Mouse (Mus musculus) neural tube, embryonic 11.5 days (tissue): ENCODE measurements around the gene Slc39a8. TPM values are rescaled to one million over a fixed set of nuclear protein-coding genes. Genes with fewer than 3 reads are reported as not detected.

Source experiments
- ATAC-seq: fragments of 200-750 bp; cut with Nextera tagmentation; 2 replicates; pipeline ENCODE4 v1.8.0; 2017; ENCODE audit warnings: moderate number of reproducible peaks, mild to moderate bottlenecking, moderate TSS enrichment, moderate library complexity; ENCODE audit not compliant: insufficient read depth, low FRiP score, low TSS enrichment
- DNase-seq: peaks from one replicate; pipeline ENCODE4 v3.0.0-alpha.2; 2015; ENCODE audit warnings: low spot score
- H3K27ac ChIP-seq: fragments of 300-500 bp; sonication (generic); 2 replicates; pipeline ENCODE4 v1.5.1; 2014; ENCODE audit warnings: low read depth, mild to moderate bottlenecking, low read length
- H3K27me3 ChIP-seq: fragments of 300-500 bp; sonication (generic); 2 replicates; pipeline ENCODE4 v1.6.1; 2014; ENCODE audit warnings: mild to moderate bottlenecking, low read length, mixed read lengths; ENCODE audit not compliant: control insufficient read depth, insufficient read depth
- H3K36me3 ChIP-seq: fragments of 300-500 bp; sonication (generic); 2 replicates; pipeline ENCODE4 v1.6.1; 2014; ENCODE audit warnings: mild to moderate bottlenecking, low read length, moderate library complexity, mixed read lengths; ENCODE audit not compliant: control insufficient read depth, insufficient read depth
- H3K4me1 ChIP-seq: fragments of 300-500 bp; sonication (generic); 2 replicates; pipeline ENCODE4 v1.6.1; 2014; ENCODE audit warnings: low read length, mixed read lengths; ENCODE audit not compliant: control insufficient read depth, insufficient read depth
- H3K4me2 ChIP-seq: fragments of 300-500 bp; sonication (generic); 2 replicates; pipeline ENCODE4 v1.6.1; 2014; ENCODE audit warnings: low read depth, mild to moderate bottlenecking, moderate library complexity
- H3K4me3 ChIP-seq: fragments of 300-500 bp; sonication (generic); 2 replicates; pipeline ENCODE4 v1.5.1; 2014; ENCODE audit warnings: low read depth, low read length
- H3K9ac ChIP-seq: fragments of 300-500 bp; sonication (generic); 2 replicates; pipeline ENCODE4 v1.6.1; 2014; ENCODE audit warnings: mild to moderate bottlenecking, low read length
- H3K9me3 ChIP-seq: fragments of 300-500 bp; sonication (generic); 2 replicates; pipeline ENCODE4 v1.6.1; 2016; ENCODE audit warnings: low read length; ENCODE audit not compliant: control insufficient read depth
- WGBS: fragments of 180-500 bp; shearing (Covaris S2); extraction: QIAGEN DNeasy Blood & Tissue Kit; methylation state at CpG from one replicate; pipeline ENCODE4 v1.1.7; 2014; 5-methylcytosine and 5-hydroxymethylcytosine counted together
- polyA plus RNA-seq: library from polyadenylated mRNA; unstranded; fragments of >200 nt; fragmentation: Nextera tagmentation; extraction: Ambion mirVana; gene quantifications from 2 replicates; pipeline ENCODE4 v1.2.1, GENCODE M21; 2014

Gene Slc39a8
- polyA plus RNA-seq, 1 experiment from 2014 or later = 20.6 TPM

- Histone ChIP-seq H3K27ac (no peak overlapping the region), H3K9me3 (no peaks in the 10 kb centered on the region), H3K36me3 (no peaks in the 10 kb centered on the region), H3K27me3 (no peaks in the 10 kb centered on the region), H3K4me2 (no peak overlapping the region), H3K4me3 (no peak overlapping the region), H3K4me1 (no peaks in the 10 kb centered on the region), H3K9ac (no peak overlapping the region)
- ATAC-seq (no peak), DNase-seq (no peak)
- WGBS = 69% methylated on average over 3 of the region's 3 CpGs
Observed at GRCm38 (mm10) chr3:135907028-135907427, 81.9 kb downstream of the Slc39a8 start.

GRCm38 (mm10) chr3:135915941-135916340 lies 90.9 kb downstream of the Slc39a8 start:
- no peaks in the 10 kb centered on the region for H3K27me3 ChIP-seq
- H3K9ac ChIP-seq = no peak overlapping the region
- no peak overlapping the region for H3K4me3 ChIP-seq
- no peaks in the 10 kb centered on the region for H3K4me1 ChIP-seq
- no peaks in the 10 kb centered on the region for H3K36me3 ChIP-seq
- DNase-seq (no peak), ATAC-seq (no peak; the same call in 1 of the 2 replicates)
- no peak overlapping the region for H3K4me2 ChIP-seq
- no peak overlapping the region for H3K27ac ChIP-seq
- WGBS = 93% methylated on average over 4 of the region's 4 CpGs
- no peaks in the 10 kb centered on the region for H3K9me3 ChIP-seq

- WGBS = 77% methylated on average over 5 of the region's 5 CpGs
- no peak overlapping the region for H3K4me3 ChIP-seq
- no peak overlapping the region for H3K9ac ChIP-seq
- no peaks in the 10 kb centered on the region for H3K27me3 ChIP-seq
- H3K4me1 ChIP-seq = no peaks in the 10 kb centered on the region
- no peaks in the 10 kb centered on the region for H3K36me3 ChIP-seq
- no peak overlapping the region for H3K27ac ChIP-seq
- no peaks in the 10 kb centered on the region for H3K9me3 ChIP-seq
- ATAC-seq (no peak), DNase-seq (no peak)
- no peak overlapping the region for H3K4me2 ChIP-seq
Observed at GRCm38 (mm10) chr3:135918566-135919180, 93.6 kb downstream of the Slc39a8 start.

DNA sequence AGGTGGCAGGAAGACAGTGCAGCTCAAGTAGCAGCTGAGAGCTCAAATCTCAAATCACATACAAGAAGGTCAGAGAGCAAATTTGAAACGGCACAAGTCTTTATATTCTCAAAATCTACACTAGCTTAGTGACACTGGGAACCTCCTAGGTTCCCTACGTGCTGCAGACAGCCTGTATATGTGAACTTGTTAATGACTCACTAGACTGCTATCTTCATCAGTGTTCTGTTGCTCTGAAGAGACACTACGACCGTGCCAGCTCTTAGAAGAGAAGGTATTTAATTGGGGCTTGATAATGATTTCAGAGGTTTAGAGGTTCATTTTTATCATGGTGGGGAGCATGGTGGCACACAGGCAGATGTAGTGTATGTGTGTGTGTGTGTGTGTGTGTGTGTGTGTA lies 94.2 kb downstream of the Slc39a8 start:
- no peak overlapping the region for H3K4me3 ChIP-seq
- DNase-seq (no peak), ATAC-seq (no peak)
- no peak overlapping the region for H3K27ac ChIP-seq
- no peaks in the 10 kb centered on the region for H3K4me1 ChIP-seq
- no peaks in the 10 kb centered on the region for H3K27me3 ChIP-seq
- H3K4me2 ChIP-seq = no peak overlapping the region
- WGBS = 92% methylated on average over 4 of the region's 4 CpGs
- H3K36me3 ChIP-seq = no peaks in the 10 kb centered on the region
- H3K9me3 ChIP-seq = no peaks in the 10 kb centered on the region
- no peak overlapping the region for H3K9ac ChIP-seq

GRCm38 (mm10) chr3:135926729-135927128 lies 101.7 kb downstream of the Slc39a8 start:
- Histone ChIP-seq H3K36me3 (no peaks in the 10 kb centered on the region), H3K9ac (no peak overlapping the region), H3K27me3 (no peaks in the 10 kb centered on the region), H3K27ac (no peak overlapping the region), H3K4me3 (no peak overlapping the region), H3K4me1 (no peaks in the 10 kb centered on the region), H3K9me3 (no peaks in the 10 kb centered on the region), H3K4me2 (no peak overlapping the region)
- 46% methylated on average over 1 of the region's 1 CpGs for WGBS
- no peak for DNase-seq
- no peak for ATAC-seq

GRCm38 (mm10) chr3:135928184-135928583 lies 103.1 kb downstream of the Slc39a8 start:
- no peak overlapping the region for H3K4me3 ChIP-seq
- 84% methylated on average over 4 of the region's 4 CpGs for WGBS
- no peaks in the 10 kb centered on the region for H3K4me1 ChIP-seq
- ATAC-seq = no peak
- H3K36me3 ChIP-seq = no peaks in the 10 kb centered on the region
- DNase-seq = no peak
- H3K27ac ChIP-seq = no peak overlapping the region
- no peak overlapping the region for H3K4me2 ChIP-seq
- no peak overlapping the region for H3K9ac ChIP-seq
- H3K9me3 ChIP-seq = no peaks in the 10 kb centered on the region
- no peaks in the 10 kb centered on the region for H3K27me3 ChIP-seq

DNA sequence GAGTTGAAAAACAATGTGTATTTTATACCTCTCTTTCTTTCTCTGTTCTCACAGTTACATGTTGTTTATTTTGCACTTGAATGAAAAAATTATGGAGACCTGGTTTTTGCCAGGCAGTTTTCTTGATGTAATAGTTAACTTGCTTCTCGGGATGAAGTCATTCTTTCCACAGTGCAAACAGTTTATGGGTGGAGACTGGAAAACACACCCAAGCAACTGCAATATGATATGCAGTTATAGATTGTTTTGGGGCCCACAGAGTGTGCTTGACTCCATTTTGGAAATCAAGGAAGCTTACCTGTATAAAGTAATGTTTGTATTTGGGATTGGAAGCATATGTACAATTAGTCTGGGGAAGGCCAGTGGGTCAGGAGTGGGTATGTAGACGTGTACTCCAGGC lies 112.4 kb downstream of the Slc39a8 start:
- H3K27ac ChIP-seq = no peak overlapping the region
- no peak overlapping the region for H3K9ac ChIP-seq
- H3K9me3 ChIP-seq = no peaks in the 10 kb centered on the region
- H3K36me3 ChIP-seq = no peaks in the 10 kb centered on the region
- ATAC-seq (no peak), DNase-seq (no peak)
- H3K27me3 ChIP-seq = no peaks in the 10 kb centered on the region
- no peak overlapping the region for H3K4me3 ChIP-seq
- 84% methylated on average over 2 of the region's 2 CpGs for WGBS
- H3K4me1 ChIP-seq = no peaks in the 10 kb centered on the region
- no peak overlapping the region for H3K4me2 ChIP-seq

Other genes starting within 250 kb of the Slc39a8 start
- gene Nfkb1, start 133.7 kb upstream of the Slc39a8 start, polyA plus RNA-seq = 13.5 and 15.3 TPM in 2 replicates